Mouse (Mus musculus): ENCODE measurements around the gene Obscn. TPM values are rescaled to one million over a fixed set of nuclear protein-coding genes. Genes with fewer than 3 reads are reported as not detected.
A peak's percentile ranks its signal among the peaks of the same experiment; 100 is the strongest.

Obscn gene
- total and polyA plus RNA-seq, 3 experiments, result 0.11 to 0.27 TPM; not detected in 1

DNA sequence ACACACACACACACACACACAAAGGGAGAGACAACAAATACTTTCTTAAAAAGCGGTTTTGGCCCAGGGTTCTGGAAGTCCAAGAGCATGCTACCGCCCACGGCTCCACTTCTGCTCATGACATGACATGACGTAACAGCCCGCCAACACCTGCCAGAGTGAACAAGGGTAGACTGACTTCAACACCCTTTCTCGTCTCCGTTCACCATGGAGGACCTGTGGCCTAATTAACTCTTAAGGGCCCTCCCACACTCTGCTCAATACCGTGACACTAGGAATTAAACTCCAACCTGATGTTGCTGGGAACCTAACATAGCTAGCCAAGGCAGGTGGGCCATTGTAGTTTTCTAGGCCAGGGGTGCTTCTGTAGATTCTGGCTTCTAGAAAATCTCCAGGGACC, 167.2 kb downstream of the Obscn start:
- ATAC-seq (ENCODE audit: extremely low read depth, insufficient number of reproducible peaks, low FRiP score, poor library complexity, severe bottlenecking) (no peak), DNase-seq (ENCODE audit: low spot score) (no peak)
- no peak overlapping the region for H3K4me3 ChIP-seq (ENCODE audit: low read depth, low read length)
- peaks cover 65% of the 10 kb centered on the region for H3K4me1 ChIP-seq (ENCODE audit: insufficient read depth, low read depth, low read length)
- H3K27me3 ChIP-seq (ENCODE audit: insufficient read depth, low read length), result no peaks in the 10 kb centered on the region
- no peaks in the 10 kb centered on the region for H3K9me3 ChIP-seq (replicated peaks)
- H3K36me3 ChIP-seq (replicated peaks), result peaks cover 78% of the 10 kb centered on the region
- TF ChIP-seq TAL1 (conservative IDR thresholded peaks at IDR 0.05; ENCODE audit: low read depth, low read length), result no peak
- no peak for TF ChIP-seq CTCF (IDR thresholded peaks at IDR 0.05; ENCODE audit: low read depth, low read length)
- TF ChIP-seq GATA1 (IDR thresholded peaks at IDR 0.05; ENCODE audit: borderline replicate concordance, low read length), result no peak
- TF ChIP-seq POLR2AphosphoS5 (IDR thresholded peaks at IDR 0.05; ENCODE audit: insufficient replicate concordance, low read depth, low read length), result no peak
- no peak for TF ChIP-seq GATA2 (IDR thresholded peaks at IDR 0.05; ENCODE audit: borderline replicate concordance, low read depth, low read length)

DNA sequence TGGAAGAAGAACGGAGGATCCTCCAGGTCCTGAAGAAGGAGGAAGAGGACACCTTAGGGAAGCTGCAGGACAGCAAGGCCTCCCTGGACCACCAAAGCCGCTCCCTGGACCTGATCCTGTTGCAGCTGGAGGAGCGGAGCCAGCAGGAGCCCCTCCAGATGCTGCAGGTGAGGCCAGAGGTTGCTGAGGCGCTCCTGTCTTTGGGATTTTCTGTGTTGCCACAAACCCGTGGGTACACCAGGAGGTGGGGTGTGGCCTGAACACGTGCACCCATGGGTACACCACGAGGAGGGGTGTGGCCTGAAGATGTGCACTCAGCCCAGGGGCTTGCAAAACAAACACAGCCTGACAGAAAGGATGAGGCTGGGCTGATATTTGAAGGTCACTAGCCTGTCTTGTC, 167.7 kb downstream of the Obscn start:
- no peaks in the 10 kb centered on the region for H3K9me3 ChIP-seq (replicated peaks)
- peaks cover 76% of the 10 kb centered on the region for H3K36me3 ChIP-seq (replicated peaks)
- no peak overlapping the region; the same call in 1 of the 2 replicates for H3K4me3 ChIP-seq (ENCODE audit: low read depth, low read length)
- no peak for DNase-seq (ENCODE audit: low spot score)
- no peaks in the 10 kb centered on the region for H3K27me3 ChIP-seq (ENCODE audit: insufficient read depth, low read length)
- no peak for TF ChIP-seq CTCF (IDR thresholded peaks at IDR 0.05; ENCODE audit: low read depth, low read length)
- no peak for TF ChIP-seq POLR2AphosphoS5 (IDR thresholded peaks at IDR 0.05; ENCODE audit: insufficient replicate concordance, low read depth, low read length)
- no peak for TF ChIP-seq GATA1 (IDR thresholded peaks at IDR 0.05; ENCODE audit: borderline replicate concordance, low read length)
- TF ChIP-seq GATA2 (IDR thresholded peaks at IDR 0.05; ENCODE audit: borderline replicate concordance, low read depth, low read length), result no peak
- no peak for TF ChIP-seq TAL1 (conservative IDR thresholded peaks at IDR 0.05; ENCODE audit: low read depth, low read length)
- ATAC-seq (ENCODE audit: extremely low read depth, insufficient number of reproducible peaks, low FRiP score, poor library complexity, severe bottlenecking), result no peak
- peaks cover 64% of the 10 kb centered on the region for H3K4me1 ChIP-seq (ENCODE audit: insufficient read depth, low read depth, low read length)

DNA sequence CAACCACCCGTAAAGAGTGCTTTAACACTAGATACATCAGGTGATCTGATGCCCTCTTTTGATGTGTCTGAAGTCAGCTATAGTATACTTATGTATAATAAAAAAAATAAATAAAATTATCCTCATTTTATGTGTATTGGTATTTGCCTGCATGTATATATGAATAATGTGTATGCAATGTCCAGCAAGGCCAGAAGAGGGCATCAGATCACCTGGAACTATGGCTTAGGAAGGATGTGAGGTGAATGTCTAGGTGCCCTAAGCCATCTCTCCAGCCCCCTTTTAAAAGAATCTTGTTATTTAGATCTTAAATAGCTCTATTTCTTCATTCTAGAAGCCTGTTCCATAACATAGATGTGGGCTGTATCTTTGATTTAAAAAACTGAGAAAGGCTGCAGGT, 168.9 kb downstream of the Obscn start:
- DNase-seq (ENCODE audit: low spot score), result no peak

DNA sequence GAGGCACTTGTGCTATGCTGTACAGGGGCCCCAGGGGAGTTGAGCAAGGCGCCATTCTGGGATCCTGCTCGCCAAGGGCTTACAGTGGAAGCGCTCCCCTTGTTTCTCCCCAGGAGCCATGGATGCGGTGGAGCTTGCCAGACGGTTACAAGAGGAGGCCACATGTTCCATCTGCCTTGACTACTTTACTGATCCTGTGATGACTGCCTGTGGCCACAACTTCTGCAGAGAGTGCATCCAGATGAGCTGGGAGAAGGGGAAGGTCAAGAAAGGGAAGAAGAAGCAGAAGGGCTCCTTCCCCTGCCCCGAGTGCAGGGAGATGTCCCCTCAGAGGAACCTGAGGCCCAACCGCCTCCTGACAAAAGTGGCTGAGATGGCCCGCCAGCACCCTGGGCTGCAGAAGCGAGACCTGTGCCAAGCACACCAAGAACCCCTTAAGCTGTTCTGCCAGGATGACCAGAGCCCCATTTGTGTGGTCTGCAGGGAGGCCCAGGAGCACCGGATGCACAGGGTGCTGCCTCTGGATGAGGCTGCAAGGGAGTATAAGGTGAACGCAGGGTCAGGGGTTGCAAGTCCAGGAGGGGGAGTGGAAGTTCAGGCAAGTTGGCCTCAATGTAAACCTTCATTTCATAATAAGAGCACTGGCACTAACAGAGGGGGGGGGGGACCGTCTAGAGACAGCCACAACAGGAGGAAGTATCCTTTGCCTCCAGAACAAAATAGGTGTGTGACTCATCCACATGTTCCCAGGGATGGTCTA, 171.0 kb downstream of the Obscn start:
- Histone ChIP-seq H3K36me3 (replicated peaks) (peaks cover 60% of the 10 kb centered on the region), H3K27me3 (ENCODE audit: insufficient read depth, low read length) (no peaks in the 10 kb centered on the region; the same call in 1 of the 2 replicates), H3K4me1 (ENCODE audit: insufficient read depth, low read depth, low read length) (peaks cover 45% of the 10 kb centered on the region), H3K4me3 (ENCODE audit: low read depth, low read length) (peak overlapping the region; percentile 30; the same call in 1 of the 2 replicates), H3K9me3 (replicated peaks) (peaks cover 6% of the 10 kb centered on the region)
- no peak for ATAC-seq (ENCODE audit: extremely low read depth, insufficient number of reproducible peaks, low FRiP score, poor library complexity, severe bottlenecking)
- DNase-seq (ENCODE audit: low spot score), result no peak
- TF ChIP-seq CTCF (IDR thresholded peaks at IDR 0.05; ENCODE audit: low read depth, low read length) (no peak), POLR2AphosphoS5 (IDR thresholded peaks at IDR 0.05; ENCODE audit: insufficient replicate concordance, low read depth, low read length) (no peak), GATA2 (IDR thresholded peaks at IDR 0.05; ENCODE audit: borderline replicate concordance, low read depth, low read length) (no peak), TAL1 (conservative IDR thresholded peaks at IDR 0.05; ENCODE audit: low read depth, low read length) (no peak), GATA1 (IDR thresholded peaks at IDR 0.05; ENCODE audit: borderline replicate concordance, low read length) (no peak)

More for the DNA sequence above, 168.9 kb downstream of the Obscn start:
- TF ChIP-seq TAL1 (conservative IDR thresholded peaks at IDR 0.05; ENCODE audit: low read depth, low read length) (no peak), CTCF (IDR thresholded peaks at IDR 0.05; ENCODE audit: low read depth, low read length) (0 out of 2 replicates have a peak, but pooled peaks have one; percentile 6), GATA1 (IDR thresholded peaks at IDR 0.05; ENCODE audit: borderline replicate concordance, low read length) (no peak), GATA2 (IDR thresholded peaks at IDR 0.05; ENCODE audit: borderline replicate concordance, low read depth, low read length) (no peak), POLR2AphosphoS5 (IDR thresholded peaks at IDR 0.05; ENCODE audit: insufficient replicate concordance, low read depth, low read length) (no peak)
- peaks cover 73% of the 10 kb centered on the region for H3K36me3 ChIP-seq (replicated peaks)
- H3K27me3 ChIP-seq (ENCODE audit: insufficient read depth, low read length), result no peaks in the 10 kb centered on the region
- no peak overlapping the region for H3K4me3 ChIP-seq (ENCODE audit: low read depth, low read length)
- peaks cover 66% of the 10 kb centered on the region for H3K4me1 ChIP-seq (ENCODE audit: insufficient read depth, low read depth, low read length)
- H3K9me3 ChIP-seq (replicated peaks), result no peaks in the 10 kb centered on the region
- ATAC-seq (ENCODE audit: extremely low read depth, insufficient number of reproducible peaks, low FRiP score, poor library complexity, severe bottlenecking), result no peak

DNA sequence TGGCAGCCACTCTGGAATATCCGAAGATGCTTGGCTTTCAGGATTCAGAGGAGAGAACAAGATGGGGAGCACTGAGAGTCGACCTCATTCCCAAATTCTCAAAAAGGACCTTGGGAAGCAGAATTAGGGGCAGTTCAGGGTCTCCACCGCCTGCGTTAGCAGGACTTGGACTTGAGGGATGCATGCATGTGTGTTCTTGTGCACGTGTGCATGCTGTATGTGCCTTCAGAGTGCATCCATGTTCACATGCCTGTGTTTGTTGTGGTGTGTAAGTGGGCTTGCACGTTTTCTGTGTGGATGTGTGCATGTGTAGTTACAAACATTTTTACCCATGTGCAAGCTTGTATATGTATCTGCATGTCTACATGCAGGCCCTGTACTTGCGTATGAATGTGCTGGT, 172.0 kb downstream of the Obscn start:
- H3K9me3 ChIP-seq (replicated peaks), result peaks cover 6% of the 10 kb centered on the region
- TF ChIP-seq GATA2 (IDR thresholded peaks at IDR 0.05; ENCODE audit: borderline replicate concordance, low read depth, low read length) (no peak), POLR2AphosphoS5 (IDR thresholded peaks at IDR 0.05; ENCODE audit: insufficient replicate concordance, low read depth, low read length) (no peak), TAL1 (conservative IDR thresholded peaks at IDR 0.05; ENCODE audit: low read depth, low read length) (no peak), CTCF (IDR thresholded peaks at IDR 0.05; ENCODE audit: low read depth, low read length) (no peak), GATA1 (IDR thresholded peaks at IDR 0.05; ENCODE audit: borderline replicate concordance, low read length) (no peak)
- H3K27me3 ChIP-seq (ENCODE audit: insufficient read depth, low read length), result no peaks in the 10 kb centered on the region; the same call in 1 of the 2 replicates
- no peak overlapping the region for H3K4me3 ChIP-seq (ENCODE audit: low read depth, low read length)
- peaks cover 39% of the 10 kb centered on the region for H3K4me1 ChIP-seq (ENCODE audit: insufficient read depth, low read depth, low read length)
- H3K36me3 ChIP-seq (replicated peaks), result peaks cover 50% of the 10 kb centered on the region
- ATAC-seq (ENCODE audit: extremely low read depth, insufficient number of reproducible peaks, low FRiP score, poor library complexity, severe bottlenecking), result no peak
- DNase-seq (ENCODE audit: low spot score), result no peak

DNA sequence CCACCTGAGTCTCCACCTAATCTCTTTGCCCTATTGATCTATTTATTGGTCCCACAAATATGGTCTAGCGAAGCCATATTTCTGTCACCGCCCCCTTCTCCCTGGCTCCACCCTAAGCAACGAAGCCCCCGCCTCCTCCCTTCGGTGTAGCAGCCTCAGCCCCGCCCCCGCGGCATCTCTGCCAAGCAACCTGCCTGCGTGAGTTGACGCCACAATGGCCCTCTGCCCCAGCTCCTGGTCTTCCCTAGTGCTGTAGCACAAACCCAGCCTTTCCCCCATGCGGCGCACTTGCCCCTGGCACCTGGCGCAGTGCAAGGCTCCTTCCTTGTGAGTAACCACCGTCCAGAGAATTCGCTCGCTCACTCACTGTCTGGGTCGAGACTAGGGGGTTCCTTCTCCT, 172.7 kb downstream of the Obscn start:
- Histone ChIP-seq H3K27me3 (ENCODE audit: insufficient read depth, low read length) (no peaks in the 10 kb centered on the region; the same call in 1 of the 2 replicates), H3K4me1 (ENCODE audit: insufficient read depth, low read depth, low read length) (peaks cover 37% of the 10 kb centered on the region), H3K9me3 (replicated peaks) (peaks cover 6% of the 10 kb centered on the region), H3K4me3 (ENCODE audit: low read depth, low read length) (no peak overlapping the region), H3K36me3 (replicated peaks) (peaks cover 45% of the 10 kb centered on the region)
- ATAC-seq (ENCODE audit: extremely low read depth, insufficient number of reproducible peaks, low FRiP score, poor library complexity, severe bottlenecking) (no peak), DNase-seq (ENCODE audit: low spot score) (no peak)
- TF ChIP-seq CTCF (IDR thresholded peaks at IDR 0.05; ENCODE audit: low read depth, low read length), result no peak
- TF ChIP-seq GATA1 (IDR thresholded peaks at IDR 0.05; ENCODE audit: borderline replicate concordance, low read length), result no peak
- no peak for TF ChIP-seq GATA2 (IDR thresholded peaks at IDR 0.05; ENCODE audit: borderline replicate concordance, low read depth, low read length)
- no peak for TF ChIP-seq TAL1 (conservative IDR thresholded peaks at IDR 0.05; ENCODE audit: low read depth, low read length)
- no peak for TF ChIP-seq POLR2AphosphoS5 (IDR thresholded peaks at IDR 0.05; ENCODE audit: insufficient replicate concordance, low read depth, low read length)
